Mouse (Mus musculus) liver, postnatal 0 days (tissue): ENCODE measurements around the gene Tmem116. TPM values are rescaled to one million over a fixed set of nuclear protein-coding genes. Genes with fewer than 3 reads are reported as not detected.
A peak's percentile ranks its signal among the peaks of the same experiment; 100 is the strongest.

Experiments used
- ATAC-seq: fragments of 200-750 bp; cut with Nextera tagmentation; 2 replicates; pipeline ENCODE4 v1.8.0; 2017; ENCODE audit warnings: mild to moderate bottlenecking, moderate library complexity
- DNase-seq: peaks from one replicate; pipeline ENCODE4 v3.0.0-alpha.2; 2016
- H3K27ac ChIP-seq: fragments of 300-500 bp; sonication (generic); 2 replicates; pipeline ENCODE4 v1.5.1; 2014; ENCODE audit warnings: antibody characterized with exemption, moderate library complexity, mild to moderate bottlenecking, low read depth
- H3K27me3 ChIP-seq: fragments of 300-500 bp; sonication (generic); 2 replicates; pipeline ENCODE4 v1.6.1; 2014; ENCODE audit warnings: low read length, control low read depth, mixed read lengths; ENCODE audit not compliant: insufficient read depth
- H3K36me3 ChIP-seq: fragments of 300-500 bp; sonication (generic); replicated peaks from 2 replicates; pipeline ENCODE4 v1.6.1; 2014; ENCODE audit warnings: mild to moderate bottlenecking, control low read depth, low read length, moderate library complexity, mixed read lengths; ENCODE audit not compliant: insufficient read depth
- H3K4me1 ChIP-seq: fragments of 300-500 bp; sonication (generic); 2 replicates; pipeline ENCODE4 v1.6.1; 2014; ENCODE audit warnings: antibody characterized with exemption, mild to moderate bottlenecking, control low read depth; ENCODE audit not compliant: insufficient read depth
- H3K4me2 ChIP-seq: fragments of 300-500 bp; sonication (generic); 2 replicates; pipeline ENCODE4 v1.6.1; 2014; ENCODE audit warnings: low read depth, mild to moderate bottlenecking, low read length, moderate library complexity, mixed read lengths
- H3K4me3 ChIP-seq: fragments of 300-500 bp; sonication (generic); 2 replicates; pipeline ENCODE4 v1.5.1; 2014; ENCODE audit warnings: low read depth, low read length
- H3K9ac ChIP-seq: fragments of 300-500 bp; sonication (generic); replicated peaks from 2 replicates; pipeline ENCODE4 v1.6.1; 2014; ENCODE audit warnings: mild to moderate bottlenecking, moderate library complexity
- H3K9me3 ChIP-seq: fragments of 300-500 bp; sonication (generic); 2 replicates; pipeline ENCODE4 v1.6.1; 2016; ENCODE audit warnings: mild to moderate bottlenecking, control low read depth, low read length, mixed read lengths
- CTCF ChIP-seq: sonication (generic); IDR thresholded peaks from 2 replicates; pipeline ENCODE4 v1.5.1; 2016; ENCODE audit warnings: antibody characterized with exemption, low read depth
- EP300 ChIP-seq: IDR thresholded peaks from 2 replicates; pipeline ENCODE4 v1.6.1; 2016; ENCODE audit warnings: antibody characterized with exemption, low read depth, mild to moderate bottlenecking
- WGBS: fragments of 180-500 bp; shearing (Covaris S2); extraction: QIAGEN DNeasy Blood & Tissue Kit; methylation state at CpG from one replicate; pipeline ENCODE4 v1.1.7; 2014; ENCODE audit not compliant: insufficient replicate concordance; 5-methylcytosine and 5-hydroxymethylcytosine counted together
- polyA plus RNA-seq: library from polyadenylated mRNA; unstranded; fragments of >200 nt; fragmentation: Nextera tagmentation; extraction: Ambion mirVana; gene quantifications from 2 replicates; pipeline ENCODE4 v1.2.1, GENCODE M21; 2015

Gene Tmem116
- polyA plus RNA-seq, 1 experiment from 2014 or later = 0.86 TPM

DNA sequence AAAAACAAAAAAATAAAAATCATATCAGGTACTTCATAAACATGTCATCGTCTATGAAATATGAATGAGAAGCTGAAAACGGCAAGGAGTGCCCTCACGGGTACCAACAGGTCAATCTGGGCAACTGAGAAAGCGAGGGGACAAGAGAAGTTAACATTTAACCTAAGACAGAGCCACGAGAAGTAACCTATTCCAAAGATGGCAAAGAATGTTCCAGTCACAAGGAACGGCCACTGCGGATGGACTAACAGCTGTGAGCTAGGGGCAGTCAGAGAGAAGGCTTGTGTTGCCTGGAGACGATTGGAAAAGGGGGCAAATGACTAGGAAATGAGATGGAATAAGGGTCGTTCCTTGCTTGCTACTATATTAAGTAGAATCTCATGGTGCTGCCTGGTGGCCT is 1.2 kb upstream of the Tmem116 start:
- no peak overlapping the region for H3K27ac ChIP-seq

DNA sequence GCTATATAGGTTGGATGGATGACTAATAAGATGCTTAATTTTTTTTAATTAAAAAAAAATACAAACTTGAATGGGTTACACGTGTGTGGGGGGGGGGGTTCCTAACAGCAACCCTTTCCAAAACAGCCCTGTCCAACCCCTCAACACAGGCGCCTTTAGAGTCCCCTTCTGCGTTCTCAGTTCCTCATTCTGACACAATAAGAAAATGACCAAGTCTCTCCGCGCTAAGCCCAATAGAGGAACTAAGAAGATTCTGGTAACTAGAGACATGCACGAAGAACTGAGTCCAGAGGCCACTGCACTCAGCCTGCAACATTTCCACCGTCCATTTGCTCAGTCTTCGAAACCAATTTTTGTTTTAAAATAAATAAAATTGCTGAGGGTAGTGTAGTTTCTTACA is 490 bp upstream of the Tmem116 start:
- H3K4me3 ChIP-seq = peak overlapping the region; percentile 98
- 0 out of 2 replicates have a peak, but pooled peaks have one; percentile 0 for TF ChIP-seq CTCF
- TF ChIP-seq EP300 = no peak
- ATAC-seq (no peak), DNase-seq (no peak)
- no peaks in the 10 kb centered on the region for H3K27me3 ChIP-seq
- peaks cover 23% of the 10 kb centered on the region for H3K4me1 ChIP-seq
- H3K9me3 ChIP-seq = no peaks in the 10 kb centered on the region
- peak overlapping the region; percentile 98 for H3K9ac ChIP-seq
- H3K36me3 ChIP-seq = peaks cover 35% of the 10 kb centered on the region
- peak overlapping the region; percentile 97 for H3K27ac ChIP-seq
- 12% methylated on average over 8 of the region's 8 CpGs for WGBS
- peak overlapping the region; percentile 96 for H3K4me2 ChIP-seq

More for the DNA sequence above, 1.2 kb upstream of the Tmem116 start:
- Histone ChIP-seq H3K4me1 (peaks cover 23% of the 10 kb centered on the region), H3K9ac (no peak overlapping the region), H3K4me2 (peak overlapping the region; percentile 96), H3K4me3 (0 out of 2 replicates have a peak overlapping the region, but pooled peaks have one; percentile 98), H3K27me3 (no peaks in the 10 kb centered on the region), H3K9me3 (no peaks in the 10 kb centered on the region), H3K36me3 (peaks cover 39% of the 10 kb centered on the region)
- no peak for TF ChIP-seq EP300
- TF ChIP-seq CTCF = no peak
- ATAC-seq (no peak), DNase-seq (no peak)
- 69% methylated on average over 9 of the region's 9 CpGs for WGBS

DNA sequence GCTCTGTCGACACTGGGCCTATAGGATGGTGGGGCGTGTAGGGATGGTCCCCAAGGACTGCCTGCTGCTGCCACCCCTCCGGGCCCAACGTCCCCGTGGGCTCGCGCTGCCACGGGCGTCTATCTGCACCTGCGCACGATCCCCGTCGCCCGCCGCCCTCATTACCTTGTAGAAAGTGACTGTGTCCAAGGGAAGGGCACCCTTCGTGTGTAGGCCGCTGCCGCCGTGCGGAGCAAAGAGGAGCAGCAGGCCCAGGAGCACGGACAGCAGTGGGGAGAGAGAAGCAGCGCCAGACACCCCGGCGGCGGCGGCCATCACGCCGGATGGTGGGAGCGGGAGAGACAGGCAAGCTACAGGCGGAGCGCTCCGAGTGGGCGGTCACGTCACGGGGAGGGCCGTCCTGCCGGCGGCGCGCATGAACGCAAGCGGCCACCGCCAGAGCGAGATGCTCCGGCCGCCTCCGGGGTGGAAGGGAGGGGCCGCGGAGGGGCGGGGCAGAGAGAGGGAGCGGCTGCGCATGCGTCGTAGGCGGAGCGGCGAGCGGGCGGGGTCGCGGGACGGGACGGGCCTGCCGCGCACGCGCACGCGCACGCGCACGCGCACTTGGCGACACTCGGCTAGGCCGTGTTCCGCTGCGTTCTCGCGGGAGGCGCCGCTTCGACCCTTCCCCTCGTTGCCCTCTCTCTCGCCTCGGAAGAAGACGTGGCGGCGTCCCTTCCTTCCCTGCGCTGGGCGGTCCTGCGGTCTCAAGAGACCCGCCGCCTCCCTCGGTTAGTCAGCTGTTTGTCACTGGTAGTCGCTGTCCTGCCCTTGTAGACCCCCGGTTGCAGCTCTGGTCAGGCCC is 555 bp downstream of the Tmem116 start, which contains the start of gene Erp29:
Gene Erp29, minus strand, starts transcription at position 481 of the 844 bp plus-strand sequence.
- Histone ChIP-seq H3K4me3 (peak within 1 kb of the TSS; percentile 98), H3K36me3 (peaks cover 24% of the 10 kb centered on the region), H3K27ac (peak within 1 kb of the TSS; percentile 97), H3K4me1 (peaks cover 23% of the 10 kb centered on the region), H3K4me2 (peak within 1 kb of the TSS; percentile 96), H3K9ac (peak within 1 kb of the TSS; percentile 98), H3K27me3 (no peaks in the 10 kb centered on the region), H3K9me3 (no peaks in the 10 kb centered on the region)
- ATAC-seq (peak; percentile 92), DNase-seq (peak; percentile 100)
- WGBS = under 1% methylated on average over 63 of the region's 97 CpGs
- no peak for TF ChIP-seq EP300
- TF ChIP-seq CTCF = peak; percentile 41

DNA sequence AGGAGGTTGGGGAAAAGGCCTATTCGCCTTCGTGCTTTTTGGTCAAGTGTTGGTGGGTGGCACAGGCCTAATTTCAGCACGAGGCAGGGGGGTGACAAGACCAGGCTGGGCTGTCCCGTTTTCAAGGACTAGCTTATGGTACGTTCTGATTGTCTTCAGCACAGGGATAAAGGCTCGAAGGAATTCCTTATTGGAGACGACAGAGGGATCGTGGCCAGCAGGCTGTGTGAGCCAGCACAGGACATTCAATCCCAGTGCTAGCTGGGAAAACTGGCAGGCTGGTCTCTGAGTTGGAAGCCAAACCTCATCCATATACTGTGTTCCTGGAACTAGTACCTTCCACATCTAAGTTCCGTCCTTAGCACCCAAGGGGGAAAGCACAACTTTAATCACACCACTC is 1.2 kb downstream of the Tmem116 start:
- peak overlapping the region; percentile 98 for H3K4me3 ChIP-seq
- peak overlapping the region; percentile 98 for H3K9ac ChIP-seq
- DNase-seq (no peak), ATAC-seq (no peak)
- 4% methylated on average over 9 of the region's 9 CpGs for WGBS
- H3K36me3 ChIP-seq = peaks cover 18% of the 10 kb centered on the region
- no peaks in the 10 kb centered on the region for H3K9me3 ChIP-seq
- H3K4me1 ChIP-seq = peaks cover 23% of the 10 kb centered on the region
- H3K27ac ChIP-seq = peak overlapping the region; percentile 97
- TF ChIP-seq EP300 (no peak), CTCF (no peak)
- no peaks in the 10 kb centered on the region for H3K27me3 ChIP-seq
- H3K4me2 ChIP-seq = peak overlapping the region; percentile 96

DNA sequence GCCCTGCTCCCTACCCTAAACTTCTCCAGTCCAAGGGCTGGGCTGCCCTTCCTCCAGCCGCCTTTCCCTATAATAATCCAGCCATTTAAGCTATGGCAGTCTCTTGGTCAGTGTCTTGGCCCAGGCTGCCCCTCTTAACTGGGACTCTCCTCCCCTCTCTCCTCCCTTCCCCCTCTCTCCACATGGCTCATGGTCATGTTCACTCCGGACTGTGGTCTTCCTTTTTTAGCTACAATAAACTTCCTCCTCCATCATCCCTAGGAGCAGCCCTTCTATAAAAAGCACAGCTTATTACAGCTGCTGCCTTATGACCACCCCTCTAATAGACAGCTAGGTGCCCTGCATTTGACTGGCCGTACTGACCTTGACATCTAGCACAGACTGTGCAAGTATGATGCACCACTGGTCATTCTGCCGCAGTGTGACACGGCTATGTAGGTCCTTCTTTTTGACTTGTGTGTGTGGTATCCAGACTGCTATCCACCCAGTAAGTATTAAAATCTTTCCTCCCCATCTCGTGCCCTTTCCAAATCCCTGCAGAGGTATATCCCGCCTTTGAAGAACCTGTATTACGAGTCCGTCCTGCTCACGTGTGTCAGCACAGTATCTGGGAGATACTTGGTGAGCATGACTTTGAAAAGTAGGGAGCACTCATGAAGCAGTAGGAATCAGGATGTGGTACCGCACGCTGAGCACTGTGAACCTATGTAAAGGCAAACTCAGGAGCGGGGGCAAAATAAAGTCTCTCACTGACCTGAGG is 2.2 kb downstream of the Tmem116 start:
- Histone ChIP-seq H3K9ac (0 out of 2 replicates have a peak overlapping the region, but pooled peaks have one; percentile 9), H3K4me3 (no peak overlapping the region), H3K27me3 (no peaks in the 10 kb centered on the region), H3K9me3 (no peaks in the 10 kb centered on the region), H3K36me3 (peaks cover 7% of the 10 kb centered on the region; the same call in 1 of the 2 replicates), H3K4me1 (peaks cover 23% of the 10 kb centered on the region), H3K4me2 (peak overlapping the region; percentile 96; the same call in 1 of the 2 replicates), H3K27ac (no peak overlapping the region)
- no peak for DNase-seq
- ATAC-seq = no peak
- TF ChIP-seq CTCF (no peak), EP300 (no peak)
- WGBS = 86% methylated on average over 13 of the region's 13 CpGs

DNA sequence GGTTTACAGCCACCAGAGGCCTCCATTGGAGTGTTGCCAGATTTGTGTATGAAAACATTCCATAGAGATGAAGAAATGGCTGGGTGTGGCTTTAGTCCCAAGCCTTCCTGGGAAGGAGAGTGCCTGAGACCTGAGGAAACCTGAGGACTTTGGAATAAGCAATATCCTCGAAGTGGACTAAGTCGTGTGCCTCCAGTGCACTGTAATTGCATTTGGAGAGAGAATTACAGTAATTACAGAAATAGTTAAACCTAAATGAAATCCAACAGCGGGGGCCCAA is 2.8 kb downstream of the Tmem116 start:
- H3K9ac ChIP-seq = no peak overlapping the region
- no peak for TF ChIP-seq CTCF
- H3K27me3 ChIP-seq = no peaks in the 10 kb centered on the region
- H3K4me1 ChIP-seq = peaks cover 23% of the 10 kb centered on the region
- no peaks in the 10 kb centered on the region for H3K9me3 ChIP-seq
- no peak overlapping the region for H3K27ac ChIP-seq
- H3K36me3 ChIP-seq = peaks cover 2% of the 10 kb centered on the region; the same call in 1 of the 2 replicates
- no peak for DNase-seq
- no peak overlapping the region for H3K4me3 ChIP-seq
- WGBS = 88% methylated on average over 3 of the region's 3 CpGs
- no peak overlapping the region for H3K4me2 ChIP-seq
- ATAC-seq = no peak
